Mouse (Mus musculus): ENCODE data around the gene Usp21. TPM values are rescaled to one million over a fixed set of nuclear protein-coding genes. Genes with fewer than 3 reads are reported as not detected.

The Usp21 gene
- polyA plus RNA-seq, 1 experiment from 2014 or later = 21.1 TPM

DNA sequence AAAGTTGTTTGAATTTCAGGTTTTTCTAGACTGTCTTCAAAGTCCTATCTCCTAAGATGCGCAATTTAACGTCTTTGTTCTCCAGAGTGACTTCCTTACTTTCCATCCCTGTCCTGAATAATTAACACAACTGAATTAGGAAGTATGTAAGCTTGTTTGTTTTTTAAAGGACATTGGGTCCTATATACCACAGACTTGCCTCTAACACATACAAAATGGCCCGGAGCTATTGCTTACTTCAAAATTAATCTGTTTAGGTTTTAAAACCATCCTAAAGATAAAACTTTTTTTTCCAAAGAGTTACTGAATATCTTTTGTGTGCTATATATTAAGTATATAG, 7.2 kb upstream of the Usp21 start:
- H3K36me3 ChIP-seq (ENCODE audit: inconsistent target) = peaks cover under 1% of the 10 kb centered on the region; the same call in 1 of the 2 replicates
- 18% methylated on average over 3 of the region's 3 CpGs for WGBS (ENCODE audit: missing documents)
- peak overlapping the region; percentile 96 for H3K27ac ChIP-seq
- peak overlapping the region; percentile 98 for H3K4me3 ChIP-seq (ENCODE audit: inconsistent target)
- H3K79me2 ChIP-seq (ENCODE audit: inconsistent target) = peaks cover 40% of the 10 kb centered on the region

DNA sequence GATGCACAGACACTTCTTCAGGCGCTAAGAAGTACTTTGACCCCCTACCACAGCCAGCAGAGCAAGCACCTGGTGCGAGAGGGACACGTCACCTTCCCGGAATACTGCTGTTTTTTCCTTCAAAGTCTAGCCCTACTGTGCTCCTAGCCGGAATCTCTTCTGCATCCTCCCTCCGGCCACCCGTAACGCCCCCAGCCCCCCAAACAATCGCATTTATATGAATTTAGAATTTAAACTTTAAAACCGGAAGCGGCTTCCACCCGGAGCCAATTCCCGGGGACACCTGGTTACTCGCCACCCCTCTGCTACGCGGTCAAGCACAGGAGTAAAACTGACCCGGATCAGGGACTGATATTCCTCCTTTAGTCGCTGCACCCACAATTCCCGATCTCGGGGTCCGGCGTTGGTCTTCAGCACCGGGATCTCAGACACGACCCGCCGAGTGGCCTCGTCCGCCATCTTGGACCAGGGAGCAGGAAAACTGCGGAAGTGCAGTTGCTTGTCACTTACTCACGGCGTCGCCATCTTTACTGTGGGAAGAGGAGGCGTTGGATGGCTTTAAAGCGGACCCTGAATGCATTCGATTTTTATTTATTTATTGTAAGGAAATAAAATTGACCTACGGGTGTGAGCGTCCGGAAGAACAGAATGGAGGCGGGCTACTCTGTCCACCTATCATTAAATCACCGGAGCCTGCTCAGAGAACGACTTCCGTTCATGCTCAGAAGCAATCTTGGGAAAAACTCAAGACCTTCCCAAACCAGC, 6.7 kb upstream of the Usp21 start, which contains the start of gene Ufc1:
Gene Ufc1 (minus strand): TSS at position 727 of the 765 bp plus-strand sequence.
- under 1% methylated on average over 42 of the region's 42 CpGs for WGBS (ENCODE audit: missing documents)

DNA sequence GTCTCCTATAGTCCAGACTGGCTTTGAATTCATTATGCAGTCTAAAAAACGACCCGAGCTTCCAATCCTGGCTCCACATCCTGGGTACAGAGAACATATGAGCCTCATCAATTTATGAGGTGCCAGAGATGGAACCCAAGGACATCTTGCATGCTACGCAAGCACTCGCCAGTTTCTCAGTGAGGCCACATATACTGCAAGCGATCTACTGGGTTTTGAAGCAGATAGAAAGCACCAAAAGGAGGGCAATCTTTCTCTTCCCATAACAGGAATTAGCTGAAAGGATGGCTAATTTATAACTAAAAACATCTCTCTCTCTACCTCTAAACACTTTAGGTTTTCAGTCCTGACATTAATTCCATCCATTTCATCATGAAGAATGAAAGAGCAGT, 6.1 kb upstream of the Usp21 start:
- peak overlapping the region; percentile 96 for H3K27ac ChIP-seq

More for the DNA sequence above, 6.7 kb upstream of the Usp21 start, which contains the start of gene Ufc1:
- H3K4me3 ChIP-seq (ENCODE audit: inconsistent target) = peak within 1 kb of the TSS; percentile 98
- H3K79me2 ChIP-seq (ENCODE audit: inconsistent target) = peaks cover 40% of the 10 kb centered on the region
- peak within 1 kb of the TSS; percentile 96 for H3K27ac ChIP-seq
- H3K36me3 ChIP-seq (ENCODE audit: inconsistent target) = peaks cover 6% of the 10 kb centered on the region; the same call in 1 of the 2 replicates

DNA sequence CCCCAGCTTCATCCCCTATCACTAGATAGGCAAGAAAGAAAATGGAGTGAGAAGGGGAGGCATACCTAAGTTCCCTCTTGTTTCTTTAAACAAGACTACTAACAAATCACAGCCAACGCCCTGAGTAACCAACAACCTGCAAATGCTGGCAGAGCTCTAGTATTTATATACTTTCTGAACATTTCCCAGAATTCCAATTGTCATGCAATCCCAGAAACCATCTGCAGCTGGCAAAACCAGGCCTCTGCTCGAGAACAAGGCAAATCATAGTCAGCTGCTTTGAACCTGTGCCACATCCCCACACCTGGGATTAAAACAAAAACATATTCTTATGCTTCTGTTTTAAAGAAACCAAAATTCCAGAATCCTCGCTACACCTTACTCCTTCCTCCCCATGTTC, 5.6 kb upstream of the Usp21 start:
- Histone ChIP-seq H3K79me2 (ENCODE audit: inconsistent target) (peaks cover 40% of the 10 kb centered on the region), H3K36me3 (ENCODE audit: inconsistent target) (peaks cover 15% of the 10 kb centered on the region; the same call in 1 of the 2 replicates), H3K27ac (no peak overlapping the region), H3K4me3 (ENCODE audit: inconsistent target) (peak overlapping the region; percentile 98; the same call in 1 of the 2 replicates)
- WGBS (ENCODE audit: missing documents) = 98% methylated on average over 3 of the region's 3 CpGs

More for the DNA sequence above, 6.1 kb upstream of the Usp21 start:
- peaks cover 40% of the 10 kb centered on the region for H3K79me2 ChIP-seq (ENCODE audit: inconsistent target)
- H3K4me3 ChIP-seq (ENCODE audit: inconsistent target) = peak overlapping the region; percentile 98
- peaks cover 12% of the 10 kb centered on the region; the same call in 1 of the 2 replicates for H3K36me3 ChIP-seq (ENCODE audit: inconsistent target)
- 50% methylated on average over 5 of the region's 5 CpGs for WGBS (ENCODE audit: missing documents)

DNA sequence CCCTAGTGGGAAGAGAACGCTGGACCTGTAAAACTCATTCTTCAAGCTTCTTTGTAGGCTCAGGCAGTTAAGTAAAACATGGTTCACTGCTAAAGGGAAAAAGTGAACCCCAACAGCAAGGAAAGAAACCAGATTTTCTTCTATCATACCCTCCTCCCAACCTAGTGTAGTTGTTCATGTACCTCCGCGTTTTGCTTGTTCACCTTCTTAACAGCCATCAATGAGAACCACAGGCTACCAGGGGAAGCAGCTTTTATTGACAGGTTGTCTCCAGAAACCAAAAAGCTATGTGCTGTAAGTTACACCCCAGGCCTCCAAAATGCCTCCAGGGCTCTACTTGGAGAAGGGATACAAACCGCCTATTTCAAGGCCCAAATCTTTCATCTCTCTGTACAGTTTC, 537 bp upstream of the Usp21 start:
- WGBS (ENCODE audit: missing documents) = 72% methylated on average over 4 of the region's 4 CpGs
- peaks cover 15% of the 10 kb centered on the region; the same call in 1 of the 2 replicates for H3K36me3 ChIP-seq (ENCODE audit: inconsistent target)
- H3K4me3 ChIP-seq (ENCODE audit: inconsistent target) = no peak overlapping the region
- no peak overlapping the region for H3K27ac ChIP-seq
- peaks cover 43% of the 10 kb centered on the region for H3K79me2 ChIP-seq (ENCODE audit: inconsistent target)

DNA sequence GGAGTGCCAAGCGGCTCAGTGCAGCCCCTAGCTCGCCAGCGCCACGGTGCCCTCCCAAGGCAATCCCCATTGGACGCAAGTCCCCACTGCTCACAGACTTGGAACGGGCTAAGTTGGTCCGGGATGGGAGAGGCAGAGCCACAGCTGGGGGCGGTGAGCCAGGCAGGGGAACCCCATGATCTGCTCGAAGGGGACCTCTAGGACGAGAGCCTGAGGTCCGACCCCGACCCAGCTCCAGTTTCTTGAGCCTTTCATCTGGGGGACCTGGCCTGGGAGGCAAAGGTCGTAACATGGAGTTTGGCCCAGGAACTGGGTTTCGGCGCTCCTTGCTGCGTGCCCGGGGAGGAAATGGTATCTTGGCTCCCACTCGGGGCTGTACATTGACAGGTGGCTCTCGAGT, 1.3 kb downstream of the Usp21 start:
- no peak overlapping the region for H3K27ac ChIP-seq
- peaks cover 15% of the 10 kb centered on the region; the same call in 1 of the 2 replicates for H3K36me3 ChIP-seq (ENCODE audit: inconsistent target)
- WGBS (ENCODE audit: missing documents) = 93% methylated on average over 13 of the region's 19 CpGs
- peaks cover 31% of the 10 kb centered on the region for H3K79me2 ChIP-seq (ENCODE audit: inconsistent target)
- no peak overlapping the region for H3K4me3 ChIP-seq (ENCODE audit: inconsistent target)

DNA sequence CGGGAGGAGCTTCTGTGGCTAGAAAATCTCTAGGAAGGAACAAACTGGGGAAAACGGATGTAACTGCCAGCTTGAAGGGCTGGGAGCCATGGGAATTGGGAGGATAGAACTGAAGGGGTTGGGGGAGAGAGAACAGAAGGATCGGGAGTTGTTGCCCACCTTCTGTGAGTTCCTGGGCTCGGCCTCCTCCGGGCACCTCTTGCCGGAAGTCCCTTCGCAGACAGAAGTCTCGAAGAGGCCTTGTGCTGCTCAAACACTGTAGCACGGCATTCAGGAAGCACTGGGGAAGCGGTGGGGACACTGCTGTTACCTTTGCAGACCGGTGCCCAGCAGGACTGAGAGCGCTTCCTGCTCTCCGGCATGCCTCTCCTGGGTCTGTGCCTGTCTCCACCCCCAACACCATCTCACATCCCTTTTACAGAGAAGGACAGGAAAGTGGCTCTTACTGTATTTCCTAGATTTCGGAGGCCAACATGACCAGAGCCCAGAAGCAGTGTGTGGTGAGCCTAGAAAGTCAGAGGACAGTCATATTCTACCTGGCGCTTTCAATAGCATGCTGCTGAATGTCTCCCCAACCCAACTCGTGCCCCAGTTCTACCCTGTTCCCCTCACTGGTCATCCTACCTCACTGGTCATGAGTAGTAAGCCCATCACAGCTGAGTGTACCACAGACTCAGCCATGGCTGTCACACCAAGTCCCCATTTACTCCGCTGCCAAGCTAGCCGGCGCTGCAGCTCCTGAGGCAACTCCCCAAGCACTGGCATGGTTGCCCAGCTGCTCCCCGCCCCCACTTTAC, 2.5 kb downstream of the Usp21 start:
- 62% methylated on average over 18 of the region's 20 CpGs for WGBS (ENCODE audit: missing documents)
- Histone ChIP-seq H3K36me3 (ENCODE audit: inconsistent target) (peaks cover 15% of the 10 kb centered on the region; the same call in 1 of the 2 replicates), H3K27ac (peak overlapping the region; percentile 17; the same call in 1 of the 2 replicates), H3K79me2 (ENCODE audit: inconsistent target) (peaks cover 23% of the 10 kb centered on the region; the same call in 1 of the 2 replicates), H3K4me3 (ENCODE audit: inconsistent target) (peak overlapping the region; percentile 12; the same call in 1 of the 2 replicates)

DNA sequence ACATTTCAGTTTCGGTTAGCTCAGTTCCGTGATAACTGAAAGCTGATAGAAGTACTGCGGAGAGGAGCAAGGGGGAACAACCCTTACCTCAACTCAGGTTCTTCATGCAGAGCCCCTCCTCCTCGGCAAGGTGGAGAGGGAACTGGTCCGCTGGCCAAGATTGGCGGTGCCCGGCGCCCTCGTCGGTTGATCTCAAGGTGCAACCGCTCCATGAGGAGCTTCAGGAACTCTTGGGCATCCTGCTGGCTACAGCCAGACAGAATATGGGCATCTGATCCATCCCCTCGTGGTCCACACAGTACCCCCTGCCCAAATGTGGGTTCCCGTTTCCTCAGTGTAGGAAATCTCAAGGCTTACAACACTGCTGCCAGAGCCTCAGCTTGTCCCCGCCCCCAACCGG, 3.3 kb downstream of the Usp21 start:
- 90% methylated on average over 15 of the region's 15 CpGs for WGBS (ENCODE audit: missing documents)
- peaks cover 9% of the 10 kb centered on the region; the same call in 1 of the 2 replicates for H3K36me3 ChIP-seq (ENCODE audit: inconsistent target)
- peak overlapping the region; percentile 17; the same call in 1 of the 2 replicates for H3K27ac ChIP-seq
- H3K79me2 ChIP-seq (ENCODE audit: inconsistent target) = peaks cover 29% of the 10 kb centered on the region; the same call in 1 of the 2 replicates
- no peak overlapping the region for H3K4me3 ChIP-seq (ENCODE audit: inconsistent target)

DNA sequence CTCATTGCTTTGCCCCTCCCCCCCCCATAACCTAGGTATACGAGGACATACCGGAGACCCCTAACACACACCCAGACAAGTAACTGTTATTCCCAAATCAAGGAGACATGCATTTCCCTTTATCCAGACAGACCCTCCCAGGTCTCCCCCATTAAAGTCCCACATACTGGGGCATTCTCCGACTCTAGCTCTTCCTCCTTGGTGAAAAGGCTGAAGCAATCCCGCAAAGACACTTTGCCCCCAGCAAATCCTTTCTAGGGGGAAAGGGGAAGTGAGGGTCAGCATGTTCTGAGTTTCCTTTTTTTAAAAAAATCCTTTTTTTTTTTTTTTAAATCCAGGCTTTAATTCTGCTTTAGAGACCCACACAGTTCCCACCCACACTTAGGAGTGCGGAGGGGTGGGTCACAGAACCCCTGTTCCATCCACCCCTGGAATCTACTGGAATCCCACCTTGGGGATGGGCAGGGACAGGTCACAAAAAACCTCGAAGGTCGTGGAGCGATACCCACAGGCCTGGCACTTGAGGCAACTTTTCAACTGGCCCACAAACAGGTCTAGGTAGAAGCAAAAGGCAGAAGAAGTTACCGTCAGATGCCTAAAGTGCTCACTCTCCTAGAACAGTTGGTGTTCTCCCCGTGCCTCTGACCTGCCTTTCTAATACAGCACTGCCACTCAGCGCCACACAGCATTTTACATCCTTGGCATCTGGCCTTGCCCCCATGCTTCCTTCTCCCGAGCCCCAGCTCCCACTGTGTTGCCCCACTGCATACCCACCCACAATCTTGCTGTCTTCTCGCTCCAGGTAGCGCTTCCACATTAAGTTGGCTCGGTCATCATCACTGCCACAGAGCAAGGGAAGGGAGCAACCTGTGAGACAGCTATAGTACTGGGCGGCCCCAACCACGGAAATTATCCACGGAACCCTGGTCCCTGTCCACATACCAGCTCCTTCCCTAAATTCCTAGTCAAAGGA, 4.3 kb downstream of the Usp21 start:
- 65% methylated on average over 18 of the region's 18 CpGs for WGBS (ENCODE audit: missing documents)
- Histone ChIP-seq H3K27ac (peak overlapping the region; percentile 52), H3K4me3 (ENCODE audit: inconsistent target) (no peak overlapping the region)

DNA sequence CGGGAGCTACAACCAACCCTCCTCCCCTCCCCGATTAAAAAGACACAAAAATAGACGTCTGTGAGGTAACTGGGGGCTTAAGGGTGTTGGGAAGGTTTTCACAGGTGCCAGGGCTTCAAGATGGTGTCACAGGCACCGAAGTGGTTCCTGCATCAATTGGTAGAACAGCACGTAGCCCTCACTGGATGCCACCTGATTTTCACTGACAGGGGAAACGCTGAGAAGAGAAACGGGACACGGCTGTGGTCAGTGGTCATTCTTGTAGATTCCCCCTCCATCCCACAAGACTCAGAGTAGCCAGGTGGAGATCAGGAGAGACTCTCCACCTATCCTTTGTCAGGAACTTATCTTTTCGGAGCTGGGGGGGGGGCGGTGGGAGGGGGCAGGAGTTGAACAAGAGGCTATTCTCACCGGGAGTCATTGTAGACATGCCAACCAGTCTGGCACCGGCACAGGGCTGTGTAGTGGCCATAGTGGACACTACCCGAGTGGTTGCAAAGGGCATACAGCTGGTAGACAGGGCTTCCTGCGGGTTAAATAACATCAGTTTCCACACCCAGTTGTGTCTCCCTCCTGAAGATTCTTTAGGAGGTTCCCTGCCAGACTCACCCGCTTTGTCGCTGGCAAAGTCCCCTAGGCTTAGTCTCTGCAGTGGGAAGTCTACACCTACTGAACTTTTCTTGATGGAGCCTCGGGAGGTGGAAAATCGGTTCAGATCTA, 5.5 kb downstream of the Usp21 start:
- Histone ChIP-seq H3K36me3 (ENCODE audit: inconsistent target) (peaks cover 13% of the 10 kb centered on the region; the same call in 1 of the 2 replicates), H3K79me2 (ENCODE audit: inconsistent target) (peaks cover 26% of the 10 kb centered on the region; the same call in 1 of the 2 replicates), H3K4me3 (ENCODE audit: inconsistent target) (no peak overlapping the region), H3K27ac (peak overlapping the region; percentile 52; the same call in 1 of the 2 replicates)
- WGBS (ENCODE audit: missing documents) = 80% methylated on average over 18 of the region's 18 CpGs

More for the DNA sequence above, 4.3 kb downstream of the Usp21 start:
- peaks cover 29% of the 10 kb centered on the region; the same call in 1 of the 2 replicates for H3K79me2 ChIP-seq (ENCODE audit: inconsistent target)
- peaks cover 5% of the 10 kb centered on the region; the same call in 1 of the 2 replicates for H3K36me3 ChIP-seq (ENCODE audit: inconsistent target)

DNA sequence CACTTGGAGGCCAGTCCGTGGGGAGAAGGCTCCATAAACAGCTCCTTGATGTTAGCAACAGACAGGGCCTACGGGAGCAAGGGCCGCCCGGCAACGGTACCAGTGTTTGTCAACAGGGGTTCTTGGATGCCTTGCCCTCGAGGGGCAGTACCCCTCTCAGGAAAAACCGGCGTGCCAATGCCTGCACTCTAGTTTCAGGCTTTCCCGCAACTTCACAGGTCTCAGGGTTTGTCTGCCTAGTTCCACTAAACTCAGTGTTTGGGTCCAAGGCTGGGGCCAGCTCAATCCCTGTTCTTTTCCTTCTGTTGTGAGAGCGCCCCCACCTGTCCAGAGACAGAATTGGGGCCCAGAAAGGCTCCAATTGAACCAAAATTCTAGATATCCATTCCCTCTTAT, 6.3 kb downstream of the Usp21 start:
- 0% methylated on average over 10 of the region's 10 CpGs for WGBS (ENCODE audit: missing documents)
- H3K4me3 ChIP-seq (ENCODE audit: inconsistent target) = peak overlapping the region; percentile 69
- H3K36me3 ChIP-seq (ENCODE audit: inconsistent target) = peaks cover 20% of the 10 kb centered on the region
- H3K27ac ChIP-seq = peak overlapping the region; percentile 81
- H3K79me2 ChIP-seq (ENCODE audit: inconsistent target) = peaks cover 19% of the 10 kb centered on the region; the same call in 1 of the 2 replicates

DNA sequence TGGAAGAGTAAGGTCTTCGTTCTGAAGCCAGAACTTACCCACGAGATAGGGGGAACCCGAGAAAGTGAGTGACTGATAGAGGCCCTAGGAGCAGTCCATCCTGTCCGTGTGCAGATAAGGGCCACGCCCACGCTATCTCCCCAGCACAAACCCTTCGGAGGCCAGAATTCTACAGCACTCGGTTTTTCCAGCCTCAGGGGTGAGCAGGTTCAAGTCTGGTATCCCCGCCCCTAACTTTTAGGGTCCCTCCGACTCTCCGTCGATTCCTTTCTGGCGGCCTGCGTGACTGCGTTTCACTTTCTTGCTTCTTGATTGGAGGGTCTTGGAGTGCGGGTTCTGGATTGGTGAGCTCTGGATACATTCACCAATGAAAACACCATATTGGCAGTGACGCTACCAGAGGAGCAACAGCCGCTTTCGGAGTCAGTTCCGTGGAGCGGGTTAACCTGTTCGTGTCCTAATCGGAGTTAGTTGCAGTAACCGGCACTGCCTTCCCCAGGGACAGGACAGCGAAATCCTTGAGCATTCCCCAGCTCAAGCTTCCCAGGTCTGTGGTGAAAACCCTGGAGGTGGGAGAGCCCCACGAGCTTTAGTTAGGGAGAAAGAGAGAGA, 6.8 kb downstream of the Usp21 start, which contains the start of gene Ppox:
Gene Ppox (minus strand): TSS at position 271 of the 612 bp plus-strand sequence.
- peaks cover 15% of the 10 kb centered on the region; the same call in 1 of the 2 replicates for H3K79me2 ChIP-seq (ENCODE audit: inconsistent target)
- WGBS (ENCODE audit: missing documents) = under 1% methylated on average over 26 of the region's 26 CpGs
- H3K27ac ChIP-seq = peak within 1 kb of the TSS; percentile 81
- H3K4me3 ChIP-seq (ENCODE audit: inconsistent target) = peak within 1 kb of the TSS; percentile 69
- H3K36me3 ChIP-seq (ENCODE audit: inconsistent target) = peaks cover 25% of the 10 kb centered on the region

Measured in macrophage (primary cell).